Mouse (Mus musculus): ENCODE data around the gene Rasgef1b. TPM values are rescaled to one million over a fixed set of nuclear protein-coding genes. Genes with fewer than 3 reads are reported as not detected.

Gene Rasgef1b
- total and polyA plus RNA-seq, 2 experiments = 4.0 to 20.4 TPM

- peak; percentile 98 for DNase-seq (ENCODE audit: extremely low read depth, low read depth, low spot score)
- Histone ChIP-seq H3K27ac (replicated peaks; ENCODE audit: insufficient read depth, low read depth, low read length) (peak overlapping the region; percentile 38; the same call in 1 of the 2 replicates), H3K4me3 (ENCODE audit: insufficient read depth, low read depth, low read length) (no peak overlapping the region), H3K9ac (ENCODE audit: low read depth, low read length) (peak overlapping the region; percentile 26; the same call in 1 of the 2 replicates), H3K27me3 (ENCODE audit: control insufficient read depth, insufficient read depth, low read length) (no peaks in the 10 kb centered on the region; the same call in 1 of the 2 replicates), H3K79me2 (ENCODE audit: control insufficient read depth, insufficient read depth, low read length) (no peaks in the 10 kb centered on the region), H3K36me3 (ENCODE audit: control insufficient read depth, insufficient read depth, low read length) (no peaks in the 10 kb centered on the region), H3K4me1 (ENCODE audit: control insufficient read depth, insufficient read depth, low read length) (peaks cover 8% of the 10 kb centered on the region; the same call in 1 of the 2 replicates)
- no peak for TF ChIP-seq CTCF (IDR thresholded peaks at IDR 0.05; ENCODE audit: low read depth, low read length)
- TF ChIP-seq POLR2A (IDR thresholded peaks at IDR 0.05; ENCODE audit: extremely low read depth, insufficient read depth, low read length) = no peak
- 22% methylated on average over 6 of the region's 6 CpGs for WGBS
Observed at GRCm38 (mm10) chr5:99262197-99262920, 466.5 kb downstream of the Rasgef1b start.

DNA sequence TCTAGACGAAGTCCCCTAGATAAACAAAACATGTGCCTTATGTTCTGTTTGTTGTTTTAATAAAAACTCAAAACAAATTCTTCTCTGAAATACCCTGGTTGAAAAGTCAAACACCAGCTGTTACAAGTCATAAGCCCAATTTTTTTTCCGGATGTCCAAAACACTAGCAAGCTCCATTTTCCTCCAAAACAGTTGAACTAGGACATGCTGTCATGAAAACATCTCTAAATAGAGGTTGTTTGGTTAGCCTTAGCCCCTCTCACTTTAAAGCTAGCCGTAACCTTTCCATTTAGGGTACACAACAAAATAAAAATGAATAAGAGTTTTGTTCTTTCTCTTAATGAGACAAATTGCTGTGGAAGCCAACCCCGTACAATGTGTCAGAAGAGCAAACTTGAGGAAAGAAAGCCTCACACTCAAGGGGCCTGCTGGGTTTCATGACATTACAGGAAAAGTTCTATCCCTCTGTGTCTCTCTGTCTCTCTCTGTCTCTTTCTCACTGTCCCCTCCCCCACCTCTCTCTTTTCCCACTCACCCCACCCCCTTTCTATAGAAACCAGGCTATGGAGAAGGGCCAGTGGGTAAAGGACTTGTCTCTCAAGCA is 467.6 kb downstream of the Rasgef1b start:
- Histone ChIP-seq H3K27me3 (ENCODE audit: control insufficient read depth, insufficient read depth, low read length) (no peaks in the 10 kb centered on the region; the same call in 1 of the 2 replicates), H3K4me1 (ENCODE audit: control insufficient read depth, insufficient read depth, low read length) (peaks cover 8% of the 10 kb centered on the region; the same call in 1 of the 2 replicates), H3K36me3 (ENCODE audit: control insufficient read depth, insufficient read depth, low read length) (no peaks in the 10 kb centered on the region), H3K9ac (ENCODE audit: low read depth, low read length) (no peak overlapping the region), H3K27ac (replicated peaks; ENCODE audit: insufficient read depth, low read depth, low read length) (no peak overlapping the region), H3K4me3 (ENCODE audit: insufficient read depth, low read depth, low read length) (no peak overlapping the region), H3K79me2 (ENCODE audit: control insufficient read depth, insufficient read depth, low read length) (no peaks in the 10 kb centered on the region)
- no peak for DNase-seq (ENCODE audit: extremely low read depth, low read depth, low spot score)
- TF ChIP-seq POLR2A (IDR thresholded peaks at IDR 0.05; ENCODE audit: extremely low read depth, insufficient read depth, low read length) (no peak), CTCF (IDR thresholded peaks at IDR 0.05; ENCODE audit: low read depth, low read length) (no peak)
- WGBS = 95% methylated on average over 4 of the region's 4 CpGs

DNA sequence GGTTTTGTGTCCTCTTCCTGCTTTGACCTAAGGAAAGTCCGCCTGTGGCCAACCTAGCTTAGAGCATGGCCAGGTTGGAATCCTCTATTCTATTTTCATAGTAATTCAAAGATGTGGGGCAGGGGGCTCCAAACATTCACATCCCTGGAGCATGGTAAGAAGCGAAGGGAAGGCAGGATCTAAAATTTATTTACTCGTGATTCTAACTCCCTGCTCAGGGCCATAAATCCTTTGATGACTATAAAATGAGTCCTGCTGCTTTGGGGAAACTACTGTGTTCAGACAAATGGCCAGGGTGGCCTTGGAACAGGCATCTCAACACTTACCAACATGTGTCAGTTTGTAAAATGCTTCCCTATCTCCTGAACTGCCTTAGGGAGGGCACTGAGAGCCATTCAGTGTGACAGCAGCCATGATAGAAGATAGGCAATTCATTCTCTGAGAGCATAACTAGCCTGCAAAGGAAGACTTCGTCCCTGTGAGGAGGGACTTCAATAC is 470.8 kb downstream of the Rasgef1b start:
- no peak for DNase-seq (ENCODE audit: extremely low read depth, low read depth, low spot score)
- no peaks in the 10 kb centered on the region for H3K36me3 ChIP-seq (ENCODE audit: control insufficient read depth, insufficient read depth, low read length)
- WGBS = 90% methylated on average over 4 of the region's 4 CpGs
- H3K79me2 ChIP-seq (ENCODE audit: control insufficient read depth, insufficient read depth, low read length) = no peaks in the 10 kb centered on the region
- H3K27me3 ChIP-seq (ENCODE audit: control insufficient read depth, insufficient read depth, low read length) = no peaks in the 10 kb centered on the region; the same call in 1 of the 2 replicates
- no peak overlapping the region for H3K9ac ChIP-seq (ENCODE audit: low read depth, low read length)
- H3K4me1 ChIP-seq (ENCODE audit: control insufficient read depth, insufficient read depth, low read length) = peaks cover 8% of the 10 kb centered on the region; the same call in 1 of the 2 replicates
- H3K4me3 ChIP-seq (ENCODE audit: insufficient read depth, low read depth, low read length) = no peak overlapping the region
- TF ChIP-seq POLR2A (IDR thresholded peaks at IDR 0.05; ENCODE audit: extremely low read depth, insufficient read depth, low read length) (no peak), CTCF (IDR thresholded peaks at IDR 0.05; ENCODE audit: low read depth, low read length) (no peak)
- no peak overlapping the region for H3K27ac ChIP-seq (replicated peaks; ENCODE audit: insufficient read depth, low read depth, low read length)

DNA sequence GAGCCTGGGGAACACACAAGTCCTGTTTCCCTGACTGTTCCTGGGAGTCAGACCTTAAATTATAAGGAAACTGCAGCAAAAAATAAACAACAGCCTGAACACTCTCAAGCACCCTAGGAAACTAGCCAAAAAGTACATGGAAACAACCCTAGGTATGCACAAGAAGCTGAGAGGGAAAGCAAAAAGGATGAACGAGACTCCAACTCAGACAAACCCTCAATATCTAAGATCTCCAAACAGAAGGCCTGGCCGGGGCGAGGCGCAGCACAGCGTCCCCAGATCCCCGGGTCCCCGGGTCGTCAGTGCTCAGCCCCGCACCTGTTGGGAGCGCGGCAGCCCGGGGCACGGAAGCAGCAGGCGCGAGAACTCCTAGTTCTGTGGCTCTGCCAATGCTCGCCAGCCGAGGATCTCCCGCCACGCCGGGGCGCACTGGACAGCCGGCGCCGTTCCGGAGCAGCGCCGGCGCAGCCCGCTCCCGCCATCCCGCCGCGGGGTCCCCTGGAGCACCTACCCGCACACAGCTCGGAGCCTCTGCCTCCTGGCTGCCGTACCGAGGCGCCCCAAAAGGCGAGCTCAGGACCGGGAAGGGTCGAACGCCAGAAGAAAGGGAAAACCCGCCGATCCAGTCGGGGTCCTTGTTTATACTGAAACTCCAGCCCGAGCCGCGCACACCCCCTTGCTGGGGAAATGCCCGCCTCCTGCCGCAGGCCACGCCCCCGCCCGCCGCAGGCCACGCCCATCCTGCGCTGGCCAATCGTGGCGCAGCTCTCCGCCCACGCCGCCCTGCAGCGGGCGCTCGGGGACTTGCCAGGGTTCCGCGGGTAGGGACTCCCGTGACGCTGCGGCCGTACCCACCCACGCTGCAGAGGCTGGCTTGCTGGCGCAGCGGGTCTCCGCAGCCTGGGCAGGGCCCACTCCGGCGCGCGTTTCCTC is 476.4 kb downstream of the Rasgef1b start:
- Histone ChIP-seq H3K79me2 (ENCODE audit: control insufficient read depth, insufficient read depth, low read length) (peaks cover 7% of the 10 kb centered on the region; the same call in 1 of the 2 replicates), H3K36me3 (ENCODE audit: control insufficient read depth, insufficient read depth, low read length) (no peaks in the 10 kb centered on the region), H3K4me3 (ENCODE audit: insufficient read depth, low read depth, low read length) (peak overlapping the region; percentile 97), H3K4me1 (ENCODE audit: control insufficient read depth, insufficient read depth, low read length) (peaks cover 2% of the 10 kb centered on the region; the same call in 1 of the 2 replicates), H3K27me3 (ENCODE audit: control insufficient read depth, insufficient read depth, low read length) (no peaks in the 10 kb centered on the region), H3K27ac (replicated peaks; ENCODE audit: insufficient read depth, low read depth, low read length) (peak overlapping the region; percentile 68), H3K9ac (ENCODE audit: low read depth, low read length) (peak overlapping the region; percentile 97)
- DNase-seq (ENCODE audit: extremely low read depth, low read depth, low spot score) = peak; percentile 67
- under 1% methylated on average over 76 of the region's 78 CpGs for WGBS
- TF ChIP-seq CTCF (IDR thresholded peaks at IDR 0.05; ENCODE audit: low read depth, low read length) (peak; percentile 31; the same call in 1 of the 2 replicates), POLR2A (IDR thresholded peaks at IDR 0.05; ENCODE audit: extremely low read depth, insufficient read depth, low read length) (peak; percentile 77; the same call in 1 of the 2 replicates)

Data from liver, adult 2 months (tissue).